Mouse (Mus musculus) embryonic facial prominence, embryonic 10.5 days (tissue): ENCODE measurements around the gene Plekho1. TPM values are rescaled to one million over a fixed set of nuclear protein-coding genes. Genes with fewer than 3 reads are reported as not detected.
A peak's percentile ranks its signal among the peaks of the same experiment; 100 is the strongest.

Experiments
- DNase-seq: peaks from one replicate; pipeline ENCODE4 v3.0.0-alpha.2; 2017; ENCODE audit warnings: low spot score
- H3K27ac ChIP-seq: fragments of 300-500 bp; sonication (generic); replicated peaks from 2 replicates; pipeline ENCODE4 v1.5.1; 2016; ENCODE audit warnings: mild to moderate bottlenecking
- H3K27me3 ChIP-seq: fragments of 300-500 bp; sonication (generic); replicated peaks from 2 replicates; pipeline ENCODE4 v1.6.1; 2016; ENCODE audit warnings: low read depth, mild to moderate bottlenecking; ENCODE audit not compliant: poor library complexity, severe bottlenecking
- H3K36me3 ChIP-seq: fragments of 300-500 bp; sonication (generic); replicated peaks from 2 replicates; pipeline ENCODE4 v1.6.1; 2016; ENCODE audit warnings: mild to moderate bottlenecking, moderate library complexity
- H3K4me1 ChIP-seq: fragments of 300-500 bp; sonication (generic); 2 replicates; pipeline ENCODE4 v1.6.1; 2016
- H3K4me3 ChIP-seq: fragments of 300-500 bp; sonication (generic); 2 replicates; pipeline ENCODE4 v1.5.1; 2016; ENCODE audit warnings: mild to moderate bottlenecking, moderate library complexity
- H3K9me3 ChIP-seq: fragments of 300-500 bp; sonication (generic); 2 replicates; pipeline ENCODE4 v1.6.1; 2016; ENCODE audit warnings: mild to moderate bottlenecking
- WGBS: fragments of 180-500 bp; shearing (Covaris S2); methylation state at CpG from one replicate; pipeline ENCODE4 v1.1.7; 2016; 5-methylcytosine and 5-hydroxymethylcytosine counted together
- polyA plus RNA-seq: library from polyadenylated mRNA; unstranded; fragments of >200 nt; fragmentation: Nextera tagmentation; extraction: Ambion mirVana; gene quantifications from 2 replicates; pipeline ENCODE4 v1.2.1, GENCODE M21; 2016

The Plekho1 gene
- polyA plus RNA-seq, 1 experiment from 2014 or later, result 73.2 TPM

- WGBS, result 86% methylated on average over 14 of the region's 14 CpGs
- Histone ChIP-seq H3K4me1 (peaks cover 37% of the 10 kb centered on the region), H3K27me3 (no peaks in the 10 kb centered on the region), H3K4me3 (no peak overlapping the region), H3K36me3 (peaks cover 17% of the 10 kb centered on the region), H3K27ac (peak overlapping the region; percentile 30; the same call in 1 of the 2 replicates), H3K9me3 (no peaks in the 10 kb centered on the region)
- no peak for DNase-seq
Measured at GRCm38 (mm10) chr3:96000080-96000632, 4.4 kb upstream of the Plekho1 start.

- DNase-seq, result no peak
- peak overlapping the region; percentile 30; the same call in 1 of the 2 replicates for H3K27ac ChIP-seq
- H3K9me3 ChIP-seq, result no peaks in the 10 kb centered on the region
- no peaks in the 10 kb centered on the region for H3K27me3 ChIP-seq
- WGBS, result 89% methylated on average over 12 of the region's 12 CpGs
- no peak overlapping the region for H3K4me3 ChIP-seq
- H3K36me3 ChIP-seq, result peaks cover 17% of the 10 kb centered on the region
- H3K4me1 ChIP-seq, result peaks cover 39% of the 10 kb centered on the region
Measured at GRCm38 (mm10) chr3:95999308-96000079, 3.7 kb upstream of the Plekho1 start.

- Histone ChIP-seq H3K27me3 (no peaks in the 10 kb centered on the region), H3K36me3 (peaks cover 28% of the 10 kb centered on the region), H3K4me1 (peaks cover 62% of the 10 kb centered on the region), H3K27ac (peak overlapping the region; percentile 100), H3K4me3 (peak overlapping the region; percentile 86), H3K9me3 (no peaks in the 10 kb centered on the region)
- peak; percentile 53 for DNase-seq
- WGBS, result 30% methylated on average over 9 of the region's 9 CpGs
Measured at GRCm38 (mm10) chr3:95997203-95997721, 1.5 kb upstream of the Plekho1 start.

GRCm38 (mm10) chr3:95996451-95997073, 761 bp upstream of the Plekho1 start:
- no peak for DNase-seq
- Histone ChIP-seq H3K36me3 (peaks cover 35% of the 10 kb centered on the region), H3K4me1 (peaks cover 66% of the 10 kb centered on the region), H3K4me3 (peak overlapping the region; percentile 86), H3K27ac (peak overlapping the region; percentile 100), H3K9me3 (no peaks in the 10 kb centered on the region), H3K27me3 (no peaks in the 10 kb centered on the region)
- 14% methylated on average over 6 of the region's 6 CpGs for WGBS

- H3K9me3 ChIP-seq, result no peaks in the 10 kb centered on the region
- H3K27me3 ChIP-seq, result no peaks in the 10 kb centered on the region
- peaks cover 57% of the 10 kb centered on the region for H3K4me1 ChIP-seq
- peak overlapping the region; percentile 100 for H3K27ac ChIP-seq
- under 1% methylated on average over 50 of the region's 51 CpGs for WGBS
- peaks cover 46% of the 10 kb centered on the region for H3K36me3 ChIP-seq
- peak; percentile 81 for DNase-seq
- H3K4me3 ChIP-seq, result peak overlapping the region; percentile 86
Measured at GRCm38 (mm10) chr3:95994975-95995801, 613 bp downstream of the Plekho1 start.

GRCm38 (mm10) chr3:95994381-95994846, 1.4 kb downstream of the Plekho1 start:
- Histone ChIP-seq H3K9me3 (no peaks in the 10 kb centered on the region), H3K27me3 (no peaks in the 10 kb centered on the region), H3K4me3 (peak overlapping the region; percentile 86), H3K4me1 (peaks cover 50% of the 10 kb centered on the region), H3K36me3 (peaks cover 48% of the 10 kb centered on the region), H3K27ac (peak overlapping the region; percentile 100)
- peak; percentile 40 for DNase-seq
- 10% methylated on average over 6 of the region's 6 CpGs for WGBS

GRCm38 (mm10) chr3:95993881-95994280, 1.9 kb downstream of the Plekho1 start:
- Histone ChIP-seq H3K27ac (peak overlapping the region; percentile 100), H3K4me1 (peaks cover 52% of the 10 kb centered on the region), H3K27me3 (no peaks in the 10 kb centered on the region), H3K9me3 (no peaks in the 10 kb centered on the region), H3K36me3 (peaks cover 53% of the 10 kb centered on the region), H3K4me3 (peak overlapping the region; percentile 86)
- 25% methylated on average over 4 of the region's 4 CpGs for WGBS
- no peak for DNase-seq

GRCm38 (mm10) chr3:95992990-95993603, 2.7 kb downstream of the Plekho1 start:
- H3K27ac ChIP-seq, result peak overlapping the region; percentile 100
- H3K4me3 ChIP-seq, result peak overlapping the region; percentile 86
- WGBS, result 62% methylated on average over 5 of the region's 5 CpGs
- no peaks in the 10 kb centered on the region for H3K9me3 ChIP-seq
- peaks cover 61% of the 10 kb centered on the region for H3K36me3 ChIP-seq
- H3K4me1 ChIP-seq, result peaks cover 55% of the 10 kb centered on the region
- no peak for DNase-seq
- H3K27me3 ChIP-seq, result no peaks in the 10 kb centered on the region

- Histone ChIP-seq H3K4me3 (no peak overlapping the region), H3K9me3 (no peaks in the 10 kb centered on the region), H3K36me3 (peaks cover 74% of the 10 kb centered on the region), H3K4me1 (peaks cover 59% of the 10 kb centered on the region), H3K27ac (no peak overlapping the region), H3K27me3 (no peaks in the 10 kb centered on the region)
- DNase-seq, result no peak
- WGBS, result 90% methylated on average over 12 of the region's 12 CpGs
Measured at GRCm38 (mm10) chr3:95990413-95990941, 5.3 kb downstream of the Plekho1 start.

GRCm38 (mm10) chr3:95988969-95989368, 6.8 kb downstream of the Plekho1 start:
- H3K4me1 ChIP-seq, result peaks cover 62% of the 10 kb centered on the region
- peaks cover 71% of the 10 kb centered on the region for H3K36me3 ChIP-seq
- no peak overlapping the region for H3K4me3 ChIP-seq
- no peak overlapping the region for H3K27ac ChIP-seq
- 69% methylated on average over 10 of the region's 10 CpGs for WGBS
- DNase-seq, result peak; percentile 14
- no peaks in the 10 kb centered on the region for H3K27me3 ChIP-seq
- no peaks in the 10 kb centered on the region for H3K9me3 ChIP-seq

GRCm38 (mm10) chr3:95988138-95988537, 7.7 kb downstream of the Plekho1 start:
- H3K4me3 ChIP-seq, result no peak overlapping the region
- no peak overlapping the region for H3K27ac ChIP-seq
- 97% methylated on average over 1 of the region's 1 CpGs for WGBS
- H3K9me3 ChIP-seq, result no peaks in the 10 kb centered on the region
- H3K4me1 ChIP-seq, result peaks cover 53% of the 10 kb centered on the region
- DNase-seq, result no peak
- peaks cover 63% of the 10 kb centered on the region for H3K36me3 ChIP-seq
- H3K27me3 ChIP-seq, result no peaks in the 10 kb centered on the region
